Mouse (Mus musculus) heart, adult 2 months (tissue): ENCODE results near the gene Cldn7.

Experiments used
- CTCF ChIP-seq: fragments of 200-600 bp; IDR thresholded peaks from 2 replicates; pipeline ENCODE4 v1.8.1; 2022; ENCODE audit warnings: antibody characterized with exemption, mild to moderate bottlenecking, moderate library complexity
- POLR2A ChIP-seq: fragments of 200-500 bp; IDR thresholded peaks from 2 replicates; pipeline ENCODE4 v1.6.1; 2011; ENCODE audit warnings: mild to moderate bottlenecking, low read depth, low read length, control low read depth; ENCODE audit not compliant: insufficient read depth

- TF ChIP-seq POLR2A (0 out of 2 replicates have a peak, but pooled peaks have one; percentile 23), CTCF (no peak)
Measured at GRCm38 (mm10) chr11:69937385-69937784, 27.2 kb upstream of the Cldn7 start.
